ENCODE assay signal across 23 mouse cellular contexts in the genomic region with DNA sequence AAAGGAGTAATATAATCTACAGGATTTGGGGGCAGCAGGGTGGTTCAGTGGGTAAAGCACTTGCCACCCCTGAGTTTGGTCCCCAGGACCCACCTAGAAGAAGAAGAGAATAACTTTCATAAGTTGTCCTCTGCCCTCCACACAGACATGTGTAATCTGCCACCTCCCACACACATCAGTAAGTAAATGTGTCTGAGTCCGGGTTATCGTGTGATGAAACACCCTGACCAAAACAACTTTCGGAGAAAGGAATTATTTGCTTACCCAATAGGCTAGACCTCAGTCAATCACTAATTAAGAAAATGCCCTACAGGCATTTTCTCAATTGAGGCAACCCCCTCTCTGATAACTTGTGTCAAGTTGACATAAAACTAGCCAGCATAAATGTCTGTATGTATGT.
"Had no signal": no experiment of that assay in that cellular context is flagged by ENCODE, and none has a peak within 500 bp of the region (broad histone marks: within the 10 kb centered on the region; RNA-seq: fewer than 3 reads in every experiment).

No protein-coding gene starts in this region.

- ATAC-seq: hindbrain, embryonic 16.5 days; inflammation-experienced regulatory T-cells, adult 6 months; intestine, embryonic 16.5 days had no signal

- DNase-seq: gastrocnemius, adult 2 months; gastrocnemius, postnatal 10 days; gastrocnemius, postnatal 25 days; heart, adult 18-20 months; heart, postnatal 10 days; heart, postnatal 4 days; kidney, adult 18-20 months; kidney, postnatal 10 days; kidney, postnatal 25 days; kidney, postnatal 4 days; liver, embryonic 13.5 days had no signal

- H3K27ac ChIP-seq: gastrocnemius, adult 2 months; heart, embryonic 10.5 days; hindbrain, embryonic 10.5 days; hindbrain, embryonic 12.5 days; hindbrain, embryonic 14.5 days; layer of hippocampus, adult 2 months; left cerebral cortex, adult 2 months; limb, embryonic 10.5 days; limb, embryonic 12.5 days; liver, embryonic 13.5 days had no signal

- H3K4me2 ChIP-seq: heart, embryonic 12.5 days; hindbrain, embryonic 12.5 days; hindbrain, embryonic 14.5 days; limb, embryonic 12.5 days; liver, embryonic 13.5 days had no signal

- H3K36me3 ChIP-seq: heart, embryonic 10.5 days; heart, embryonic 12.5 days; hindbrain, embryonic 12.5 days had no signal

- H3K9ac ChIP-seq: heart, embryonic 12.5 days; hindbrain, embryonic 12.5 days; hindbrain, embryonic 14.5 days; limb, embryonic 12.5 days; liver, embryonic 13.5 days had no signal

- H3K9me3 ChIP-seq: heart, embryonic 10.5 days; heart, embryonic 12.5 days; hindbrain, embryonic 10.5 days; hindbrain, embryonic 12.5 days; limb, embryonic 10.5 days; limb, embryonic 12.5 days; liver, embryonic 13.5 days had no signal

- H3K4me3 ChIP-seq: gastrocnemius, adult 2 months; heart, embryonic 10.5 days; heart, embryonic 12.5 days; hindbrain, embryonic 10.5 days; hindbrain, embryonic 12.5 days; layer of hippocampus, adult 2 months; left cerebral cortex, adult 2 months; limb, embryonic 10.5 days; limb, embryonic 12.5 days; liver, embryonic 13.5 days had no signal

- H3K27me3 ChIP-seq: heart, embryonic 12.5 days; hindbrain, embryonic 12.5 days; limb, embryonic 12.5 days; liver, embryonic 13.5 days had no signal
